Mouse (Mus musculus) brain, adult 2 months (tissue): ENCODE results near the gene Ell.
A peak's percentile ranks its signal among the peaks of the same experiment; 100 is the strongest.

Experiments used
- DNase-seq: peaks from one replicate; pipeline ENCODE4 v3.0.0; 2011; ENCODE audit warnings: low read depth, low spot score

Gene Ell

GRCm38 (mm10) chr8:70611849-70612248, 72.6 kb downstream of the Ell start:
- DNase-seq = peak; percentile 87

- DNase-seq = no peak
Observed at GRCm38 (mm10) chr8:70613763-70614162, 74.5 kb downstream of the Ell start.

- DNase-seq = no peak
Observed at GRCm38 (mm10) chr8:70614469-70614868, 75.2 kb downstream of the Ell start.

- no peak for DNase-seq
Observed at GRCm38 (mm10) chr8:70615281-70615680, 76.0 kb downstream of the Ell start.

- no peak for DNase-seq
Observed at GRCm38 (mm10) chr8:70615894-70616293, 76.6 kb downstream of the Ell start, which contains the start of gene Lrrc25. TSS of gene Lrrc25 (plus strand) at chr8:70616155.

- DNase-seq = no peak
Observed at GRCm38 (mm10) chr8:70616645-70617044, 77.4 kb downstream of the Ell start.

GRCm38 (mm10) chr8:70617985-70618384, 78.7 kb downstream of the Ell start:
- DNase-seq = no peak

GRCm38 (mm10) chr8:70618888-70619334, 79.7 kb downstream of the Ell start:
- DNase-seq = peak; percentile 51

- DNase-seq = no peak
Observed at GRCm38 (mm10) chr8:70622220-70622619, 83.0 kb downstream of the Ell start.

- peak; percentile 47 for DNase-seq
Observed at GRCm38 (mm10) chr8:70625104-70625503, 85.8 kb downstream of the Ell start.

GRCm38 (mm10) chr8:70627041-70627440, 87.8 kb downstream of the Ell start:
- DNase-seq = no peak

- DNase-seq = no peak
Observed at GRCm38 (mm10) chr8:70628986-70629490, 89.8 kb downstream of the Ell start.

GRCm38 (mm10) chr8:70629574-70630531, 90.6 kb downstream of the Ell start:
- peak; percentile 94 for DNase-seq

- peak; percentile 52 for DNase-seq
Observed at GRCm38 (mm10) chr8:70630532-70631381, 91.5 kb downstream of the Ell start.

GRCm38 (mm10) chr8:70631436-70631835, 92.2 kb downstream of the Ell start:
- DNase-seq = no peak

- no peak for DNase-seq
Observed at GRCm38 (mm10) chr8:70632346-70632892, 93.2 kb downstream of the Ell start, which contains the start of gene Gdf15. TSS of gene Gdf15 (minus strand) at chr8:70632456.

GRCm38 (mm10) chr8:70634066-70634465, 94.8 kb downstream of the Ell start:
- no peak for DNase-seq

- no peak for DNase-seq
Observed at GRCm38 (mm10) chr8:70635527-70635926, 96.3 kb downstream of the Ell start.

GRCm38 (mm10) chr8:70636838-70637237, 97.6 kb downstream of the Ell start:
- no peak for DNase-seq

- no peak for DNase-seq
Observed at GRCm38 (mm10) chr8:70638752-70639151, 99.5 kb downstream of the Ell start.
